Mouse (Mus musculus) spleen, adult 2 months (tissue): ENCODE measurements around the gene Fam163a.

ENCODE experiments used
- CTCF ChIP-seq: fragments of 200-500 bp; IDR thresholded peaks from 2 replicates; pipeline ENCODE4 v1.5.1; 2011; ENCODE audit warnings: mild to moderate bottlenecking, inconsistent platforms; ENCODE audit not compliant: insufficient read depth, insufficient read length, insufficient replicate concordance; ENCODE audit errors: extremely low read depth
- POLR2A ChIP-seq: fragments of 200-500 bp; IDR thresholded peaks from 2 replicates; pipeline ENCODE4 v1.6.1; 2011; ENCODE audit warnings: low read depth, low read length, inconsistent platforms

DNA sequence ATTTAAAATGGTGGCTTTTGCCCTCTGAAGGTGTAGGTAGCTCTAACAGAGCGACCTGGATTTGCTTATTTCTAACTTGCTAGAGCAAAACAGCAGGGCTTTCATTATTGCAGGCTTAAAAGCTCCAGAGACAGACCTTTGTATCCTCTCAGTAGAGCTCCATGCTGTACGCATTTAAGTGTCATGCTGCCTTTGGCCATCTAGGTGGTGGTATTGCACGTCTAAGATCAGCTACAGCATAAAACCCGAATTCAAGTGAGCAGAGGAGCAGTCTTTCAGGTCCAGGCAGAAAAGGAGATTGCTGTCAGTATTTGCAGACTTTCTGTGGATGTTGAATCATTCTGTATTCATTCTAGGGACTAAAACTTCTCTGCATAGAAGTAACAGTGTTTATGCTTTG lies 161.8 kb downstream of the Fam163a start:
- TF ChIP-seq CTCF (peak; percentile 22; the same call in 1 of the 2 replicates), POLR2A (no peak)
